Mouse (Mus musculus) brain, embryonic 14.5 days (tissue): ENCODE results near the gene Angpt4. TPM values are rescaled to one million over a fixed set of nuclear protein-coding genes. Genes with fewer than 3 reads are reported as not detected.

Source experiments
- DNase-seq: peaks from one replicate; pipeline ENCODE4 v3.0.0-alpha.2; 2011; ENCODE audit warnings: low read depth
- CTCF ChIP-seq: fragments of 200-500 bp; IDR thresholded peaks from 2 replicates; pipeline ENCODE4 v1.5.1; 2012; ENCODE audit warnings: inconsistent platforms, mild to moderate bottlenecking, moderate library complexity, borderline replicate concordance; ENCODE audit not compliant: insufficient read depth, insufficient read length; ENCODE audit errors: extremely low read depth
- POLR2A ChIP-seq: fragments of 200-500 bp; IDR thresholded peaks from 2 replicates; pipeline ENCODE4 v1.6.1; 2012; ENCODE audit warnings: mild to moderate bottlenecking, inconsistent platforms, borderline replicate concordance; ENCODE audit not compliant: poor library complexity, insufficient read depth, insufficient read length, severe bottlenecking; ENCODE audit errors: extremely low read depth
- polyA plus RNA-seq: library from polyadenylated mRNA; depleted of rRNA; stranded (reverse); fragments of >200 nt; gene quantifications from 2 replicates; pipeline ENCODE4 v1.2.3, GENCODE M21; 2012

Angpt4 gene
- polyA plus RNA-seq, 1 experiment = 0.12 TPM

DNA sequence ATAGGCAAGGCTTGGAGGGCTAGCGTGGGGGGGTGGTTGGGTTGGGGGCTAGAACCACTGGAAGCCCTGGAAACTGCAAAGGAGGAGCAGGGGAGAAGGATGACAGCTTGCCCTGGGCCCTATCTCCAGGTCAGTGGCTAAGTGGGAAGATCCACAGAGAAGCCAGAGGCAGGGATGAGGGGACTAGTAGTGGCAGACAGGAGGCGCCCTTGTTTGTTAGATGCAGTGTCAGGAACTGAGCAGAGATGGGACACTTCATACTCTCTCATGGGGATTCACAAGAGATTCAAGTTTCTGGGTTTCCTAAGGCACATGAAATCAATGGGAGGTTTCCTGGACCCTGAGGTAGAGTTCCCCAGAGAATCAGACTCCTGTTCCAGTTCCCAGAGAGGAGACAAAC is 30.3 kb downstream of the Angpt4 start:
- peak; percentile 31 for DNase-seq

DNA sequence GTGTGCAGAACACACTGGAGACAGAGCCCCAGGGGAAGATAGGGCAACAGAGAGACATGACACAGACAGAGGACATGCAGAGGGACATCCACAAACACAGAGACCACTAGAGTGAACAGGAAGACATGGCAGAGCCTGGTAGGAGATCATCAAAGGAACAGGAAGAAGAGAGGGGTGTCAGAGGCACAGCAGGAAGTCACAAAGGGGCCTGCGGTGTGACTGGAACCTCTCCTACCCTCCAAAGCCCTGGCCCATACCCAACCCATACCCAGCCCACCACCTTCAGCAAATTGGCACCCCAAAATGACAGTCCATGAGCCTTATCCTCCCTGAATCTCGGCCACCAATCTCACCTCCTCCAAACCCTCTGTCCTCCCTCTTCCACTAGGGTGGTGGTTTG is 33.1 kb downstream of the Angpt4 start:
- no peak for DNase-seq
- no peak for TF ChIP-seq POLR2A
- no peak for TF ChIP-seq CTCF

More for the DNA sequence above, 30.3 kb downstream of the Angpt4 start:
- no peak for TF ChIP-seq POLR2A
- TF ChIP-seq CTCF = peak; percentile 50; the same call in 1 of the 2 replicates

DNA sequence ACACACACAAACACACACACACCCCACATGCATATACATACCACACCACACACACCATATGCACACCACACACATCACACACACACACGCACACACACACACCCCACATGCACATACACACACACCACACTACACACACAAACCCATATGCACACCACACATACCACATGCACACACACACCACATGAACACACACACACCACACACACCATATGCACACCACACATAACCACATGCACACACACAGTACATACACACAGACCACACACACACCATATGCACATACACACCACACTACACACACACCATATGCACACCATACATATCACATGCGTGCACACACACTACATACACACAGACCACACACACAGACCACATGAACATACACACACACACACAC is 36.6 kb downstream of the Angpt4 start:
- TF ChIP-seq POLR2A = no peak
- no peak for TF ChIP-seq CTCF
- no peak for DNase-seq

DNA sequence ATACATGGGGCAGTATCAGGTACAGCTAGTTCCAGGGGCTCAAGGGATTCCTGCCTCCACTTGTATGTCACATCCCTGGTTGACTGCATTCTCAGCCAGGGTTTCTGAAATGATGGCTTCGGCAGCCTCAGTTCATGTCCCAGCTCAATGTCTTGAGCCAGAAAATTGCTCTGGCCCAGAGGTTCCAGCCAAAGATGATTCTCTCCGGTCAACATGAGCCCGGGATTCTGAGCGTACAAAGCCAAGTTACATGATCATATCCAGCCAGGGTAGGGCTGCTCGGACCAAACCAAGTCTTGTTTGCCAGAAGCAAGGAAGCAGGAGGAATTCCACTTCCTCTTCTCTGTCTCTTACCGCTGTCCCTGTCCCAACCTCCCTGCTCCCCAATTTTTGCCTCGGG is 37.3 kb downstream of the Angpt4 start:
- TF ChIP-seq CTCF (no peak), POLR2A (no peak)
- DNase-seq = no peak

DNA sequence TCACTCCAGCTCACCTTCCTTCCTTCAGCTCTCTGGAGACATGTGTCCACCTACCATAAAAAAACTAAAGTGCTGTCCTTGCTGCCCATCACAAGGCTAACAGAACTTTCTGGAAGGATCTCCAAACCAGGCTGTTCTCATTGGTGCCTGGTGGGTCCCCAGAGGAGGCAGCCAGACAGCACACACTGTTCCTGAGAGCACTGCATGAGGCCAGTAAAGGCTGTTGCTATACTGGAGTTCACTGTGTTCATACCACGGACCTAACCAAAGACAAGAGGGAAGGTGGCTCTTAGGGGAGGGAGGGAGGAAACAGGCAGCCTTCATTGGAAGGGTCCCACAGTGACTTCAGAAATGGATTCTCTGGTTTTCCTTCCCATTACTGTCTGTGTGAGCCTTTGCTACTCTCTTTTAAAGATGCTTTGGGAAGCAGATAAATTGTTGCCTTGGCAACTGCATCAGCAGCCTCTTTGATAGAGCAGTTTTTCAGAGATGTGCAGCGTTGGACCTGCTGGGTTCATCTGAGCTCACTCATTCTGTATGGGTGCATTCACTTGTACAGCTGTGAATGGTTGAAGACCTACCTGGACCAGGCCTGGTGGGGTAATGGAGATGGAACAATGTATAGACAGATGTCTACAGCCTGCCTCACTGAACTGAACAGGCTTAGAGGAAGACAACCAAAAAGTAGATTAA is 38.2 kb downstream of the Angpt4 start:
- TF ChIP-seq POLR2A (no peak), CTCF (no peak)
- DNase-seq = peak; percentile 68

DNA sequence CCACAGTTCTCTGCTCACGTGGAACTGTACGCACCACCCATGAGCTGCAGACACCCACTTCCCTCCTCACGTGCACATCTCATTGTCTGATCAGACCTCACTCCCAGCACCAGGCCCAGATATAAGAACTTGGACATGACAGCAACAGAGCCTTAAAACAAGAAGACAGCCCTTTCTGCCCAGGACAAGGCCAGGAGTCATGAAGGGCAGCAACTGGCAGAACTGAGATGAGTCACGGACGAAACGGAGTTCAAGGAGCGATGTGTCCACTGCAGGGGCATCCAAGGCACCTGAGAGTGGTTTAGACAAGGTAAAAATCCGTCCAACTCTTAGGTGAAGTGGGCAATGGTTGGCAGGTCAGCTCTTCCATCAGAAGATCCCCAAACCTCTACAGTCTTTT is 42.7 kb downstream of the Angpt4 start:
- DNase-seq = no peak
- TF ChIP-seq POLR2A (no peak), CTCF (no peak)

DNA sequence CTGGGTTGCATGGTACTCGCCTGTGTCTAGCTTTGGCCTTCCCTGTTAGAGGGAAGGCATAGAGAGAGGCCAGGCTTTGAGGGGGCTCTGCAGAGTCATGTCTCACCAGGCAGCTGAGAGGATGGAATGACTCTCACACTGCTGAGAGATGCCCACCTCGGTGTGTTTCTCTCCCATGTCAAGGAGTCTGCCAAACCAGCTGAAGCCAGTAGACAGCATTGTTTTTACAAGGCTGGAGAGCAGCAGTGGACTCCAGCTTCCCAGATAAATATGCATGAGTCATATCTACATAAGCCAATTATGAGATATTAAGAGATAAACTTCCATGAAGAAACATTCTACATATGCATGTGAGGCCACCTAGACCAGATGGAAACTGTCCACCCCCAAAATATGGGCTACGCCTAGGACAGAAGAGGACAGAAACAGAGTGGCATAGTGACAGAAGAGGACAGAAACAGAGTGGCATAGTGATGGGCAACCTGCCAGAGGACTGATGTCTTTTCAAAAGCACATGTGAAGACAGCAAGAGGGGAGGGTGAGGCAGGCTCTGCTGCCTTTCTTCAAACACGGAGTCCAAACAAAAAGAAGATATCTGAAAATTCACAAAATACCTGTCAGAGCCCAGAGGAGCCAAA is 45.6 kb downstream of the Angpt4 start:
- no peak for TF ChIP-seq POLR2A
- no peak for TF ChIP-seq CTCF
- DNase-seq = peak; percentile 63

DNA sequence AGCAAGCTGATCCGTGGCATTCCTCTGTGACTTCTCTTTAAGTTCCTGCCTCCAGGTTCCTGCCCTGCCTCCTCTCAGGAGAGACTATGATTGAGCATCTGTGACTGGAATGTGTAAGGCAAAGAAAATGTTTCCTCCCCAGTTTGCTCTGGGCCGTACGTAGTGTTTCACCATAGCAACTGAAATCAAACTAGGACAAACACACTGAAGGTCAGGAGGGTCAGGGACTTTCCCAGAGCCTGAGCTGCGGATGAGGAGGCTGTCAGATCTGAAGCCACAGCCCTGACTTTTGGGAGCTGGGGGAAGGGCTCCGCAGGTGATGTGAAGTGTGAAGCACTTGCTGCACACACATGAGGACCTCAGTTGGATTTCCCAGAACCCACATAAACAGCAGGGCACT is 48.3 kb downstream of the Angpt4 start:
- DNase-seq = no peak
- TF ChIP-seq POLR2A (no peak), CTCF (no peak)

DNA sequence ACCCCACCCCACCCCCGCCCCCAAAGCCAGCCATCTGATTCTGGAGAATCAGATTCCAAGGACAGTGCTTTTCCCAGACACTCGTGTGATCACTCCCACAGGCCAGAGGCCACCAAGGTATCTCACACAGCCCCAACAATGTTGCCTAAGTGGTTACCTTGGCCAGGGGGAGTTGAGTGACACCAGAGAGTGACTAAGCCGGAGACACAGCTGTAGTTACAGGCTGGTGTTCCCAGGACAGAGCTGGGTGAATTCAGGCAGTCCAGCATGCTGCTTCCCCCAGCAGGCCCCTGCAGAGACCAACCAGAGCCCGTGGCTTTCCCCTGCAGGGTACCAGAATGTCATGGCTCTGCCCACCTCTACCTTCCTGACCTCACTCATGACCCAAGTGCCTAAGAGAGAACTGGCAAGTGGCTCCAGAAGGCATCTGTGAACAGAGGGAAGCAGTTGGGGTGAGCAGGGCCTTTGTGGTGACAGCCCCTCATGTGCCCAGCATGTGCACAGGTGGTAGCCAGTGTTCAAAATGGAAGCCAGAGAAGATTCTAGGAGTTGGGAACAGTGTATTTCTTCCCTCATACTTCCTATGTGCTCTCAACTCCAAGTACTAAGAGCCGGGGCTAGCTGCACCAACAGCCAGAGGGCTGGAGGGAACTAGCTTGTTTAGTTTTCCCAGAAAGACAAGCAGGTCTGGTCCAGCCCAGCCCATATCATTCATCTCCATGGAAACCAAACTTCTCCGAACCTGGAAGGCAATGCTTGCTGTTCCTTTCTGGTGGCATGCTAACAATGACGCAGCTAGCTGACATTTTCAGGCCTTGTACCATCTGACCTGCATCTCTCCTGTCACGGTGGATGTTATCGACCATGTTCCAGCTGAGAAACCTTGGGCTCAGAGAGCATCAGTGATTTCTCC is 50.5 kb downstream of the Angpt4 start:
- no peak for TF ChIP-seq POLR2A
- no peak for TF ChIP-seq CTCF
- peak; percentile 53 for DNase-seq

DNA sequence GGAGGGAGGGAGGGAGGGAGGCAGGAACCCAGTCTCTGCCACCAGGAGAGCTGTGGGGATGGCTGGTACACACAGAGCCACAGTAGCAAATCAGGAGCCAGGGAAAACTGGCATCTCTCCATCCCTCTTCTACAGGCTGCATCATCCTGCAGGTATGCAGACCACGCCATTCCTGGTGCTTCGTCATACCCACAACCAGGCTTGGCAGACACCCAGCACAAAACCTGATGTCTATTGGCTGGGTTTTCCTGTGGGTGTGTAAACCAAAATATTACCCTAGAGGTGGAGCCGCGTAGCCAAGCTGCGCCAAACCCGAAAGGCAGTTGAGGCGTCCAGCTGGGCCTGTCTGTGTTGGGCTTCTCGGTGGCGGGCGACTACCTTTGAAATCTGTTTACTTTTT is 51.5 kb downstream of the Angpt4 start:
- no peak for TF ChIP-seq CTCF
- no peak for TF ChIP-seq POLR2A
- peak; percentile 91 for DNase-seq

DNA sequence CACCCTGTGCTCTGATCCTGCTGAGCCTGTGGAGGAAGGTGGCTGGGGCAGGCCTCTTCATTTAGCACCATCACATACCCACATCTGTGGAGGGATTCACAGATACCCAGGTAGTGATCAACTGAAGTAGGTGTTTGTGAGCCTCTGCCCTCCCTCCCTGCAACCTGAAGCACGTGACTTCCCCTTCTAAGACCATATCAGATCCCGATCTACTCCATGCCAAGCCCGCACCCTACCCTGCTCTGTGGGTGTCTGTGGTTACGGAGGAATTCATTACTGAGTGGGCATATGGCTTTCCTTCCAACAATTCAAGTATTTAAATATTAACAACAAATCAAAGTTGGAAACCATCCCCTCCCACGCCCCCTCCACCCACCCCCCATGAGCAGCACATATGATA is 52.3 kb downstream of the Angpt4 start:
- TF ChIP-seq CTCF (no peak), POLR2A (no peak)
- DNase-seq = no peak
